ENCODE assay signal across 11 mouse cellular contexts in genomic region chr1:170815287-170816004, GRCm38 (mm10).
"Had no signal": no experiment of that assay in that cellular context is flagged by ENCODE, and none has a peak within 500 bp of the region (broad histone marks: within the 10 kb centered on the region; RNA-seq: fewer than 3 reads in every experiment).

No protein-coding gene starts in this region.

- H3K4me1 ChIP-seq: limb, embryonic 10.5 days; neural tube, embryonic 12.5 days had no signal

- H3K27ac ChIP-seq: left cerebral cortex, adult 2 months; limb, embryonic 10.5 days; liver, embryonic 14.5 days; midbrain, embryonic 13.5 days; neural tube, embryonic 12.5 days had no signal

- H3K27me3 ChIP-seq: midbrain, embryonic 13.5 days; neural tube, embryonic 12.5 days had no signal

- H3K4me3 ChIP-seq: left cerebral cortex, adult 2 months; limb, embryonic 10.5 days; midbrain, embryonic 13.5 days; myocyte; neural tube, embryonic 12.5 days had no signal

- DNase-seq: lung, adult 2 months; lung, postnatal 36 days; spleen, adult 18-20 months; thymus, adult 18-20 months; thymus, postnatal 14 days had no signal
